Mouse (Mus musculus): ENCODE data around the gene Wee2.

DNA sequence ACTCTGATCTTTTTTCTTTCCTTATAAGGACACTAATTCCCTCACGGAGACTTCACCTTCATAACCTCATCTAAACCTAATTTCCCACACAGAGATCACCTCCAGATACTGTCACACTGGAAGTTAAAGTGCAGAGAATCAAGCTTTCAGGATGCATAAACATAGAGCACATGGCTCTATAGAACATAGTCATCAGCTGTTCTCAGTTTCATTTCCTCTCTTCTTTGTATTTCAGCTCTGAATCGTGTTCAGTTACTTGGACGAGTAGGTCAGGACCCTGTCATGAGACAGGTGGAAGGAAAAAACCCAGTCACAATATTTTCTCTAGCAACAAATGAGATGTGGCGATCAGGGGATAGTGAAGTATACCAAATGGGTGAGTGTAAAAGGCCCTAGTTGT is 37.2 kb downstream of the Wee2 start:
- TF ChIP-seq GATA1 (IDR thresholded peaks at IDR 0.05; ENCODE audit: borderline replicate concordance, low read length) (no peak), FLI1 (IDR thresholded peaks at IDR 0.05; ENCODE audit: low read length) (no peak)
